Mouse (Mus musculus): ENCODE measurements around the gene Lgals4.
"Not testable (repeated sequence)": the region's sequence is repeated elsewhere in the genome, so short reads cannot be mapped to it uniquely, and the experiment has no call there.

The Lgals4 gene

DNA sequence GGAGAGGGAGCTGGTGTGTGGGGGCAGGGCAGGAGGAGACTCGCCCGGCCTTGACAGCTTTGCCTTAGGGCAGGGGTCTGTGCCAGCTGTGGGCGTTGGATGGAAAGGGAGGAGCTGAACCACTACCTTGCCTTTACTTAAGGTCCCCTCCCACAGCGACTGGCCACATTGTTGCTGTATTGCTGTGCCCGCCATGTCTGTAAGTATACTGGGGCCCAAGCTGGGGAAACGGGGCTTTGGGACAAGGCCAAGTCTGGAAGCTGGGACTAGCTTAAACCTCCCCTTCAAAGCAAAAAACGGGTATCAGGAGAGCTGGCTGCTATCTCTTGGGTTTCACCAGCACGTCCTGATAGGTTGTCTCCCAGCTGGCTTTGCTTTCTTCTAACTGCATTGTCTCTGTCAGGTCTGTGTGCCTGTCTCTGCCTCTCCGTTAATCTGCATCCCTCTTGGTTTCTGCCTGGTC is 30.7 kb downstream of the Lgals4 start:
- in situ Hi-C loops (cut with MboI, MseI), result no loop called here

DNA sequence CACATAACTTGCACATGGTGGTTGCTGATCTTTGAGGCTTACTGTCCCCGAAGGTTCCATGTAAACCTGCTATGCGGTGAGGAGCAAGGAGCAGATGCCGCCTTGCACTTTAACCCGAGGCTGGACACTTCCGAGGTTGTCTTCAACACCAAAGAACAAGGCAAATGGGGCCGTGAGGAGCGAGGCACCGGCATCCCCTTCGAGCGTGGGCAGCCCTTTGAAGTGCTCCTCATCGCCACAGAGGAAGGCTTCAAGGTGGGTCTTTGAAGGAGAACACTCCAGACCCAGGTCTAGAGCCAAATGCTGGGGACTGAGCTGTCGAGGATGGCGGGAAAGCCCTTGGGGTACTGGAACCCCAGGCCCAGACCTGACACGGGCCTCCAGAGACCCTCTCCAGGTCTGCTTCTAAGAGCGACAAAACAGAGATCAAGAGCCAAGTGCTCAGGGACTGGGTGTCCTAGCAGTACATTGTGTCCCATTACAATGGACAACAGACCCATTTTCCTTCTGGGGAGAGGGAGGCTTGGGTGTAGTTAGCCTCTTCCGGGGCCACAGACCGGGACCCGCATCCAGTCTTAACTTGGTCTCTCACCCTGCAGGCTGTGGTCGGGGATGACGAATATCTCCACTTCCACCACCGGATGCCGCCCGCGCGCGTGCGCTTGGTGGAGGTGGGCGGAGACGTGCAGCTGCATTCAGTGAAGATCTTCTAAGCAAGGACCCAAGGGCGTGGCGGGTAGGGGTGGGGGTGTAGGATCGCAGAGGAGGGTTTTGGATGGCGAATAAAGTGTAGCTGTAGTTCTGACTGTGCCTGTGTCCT is 32.0 kb downstream of the Lgals4 start:
- in situ Hi-C loops (cut with MboI, MseI), result loop anchor here (5.0 kb wide), 2 partner anchors 43 to 73 kb away; no protein-coding TSS in a partner anchor

DNA sequence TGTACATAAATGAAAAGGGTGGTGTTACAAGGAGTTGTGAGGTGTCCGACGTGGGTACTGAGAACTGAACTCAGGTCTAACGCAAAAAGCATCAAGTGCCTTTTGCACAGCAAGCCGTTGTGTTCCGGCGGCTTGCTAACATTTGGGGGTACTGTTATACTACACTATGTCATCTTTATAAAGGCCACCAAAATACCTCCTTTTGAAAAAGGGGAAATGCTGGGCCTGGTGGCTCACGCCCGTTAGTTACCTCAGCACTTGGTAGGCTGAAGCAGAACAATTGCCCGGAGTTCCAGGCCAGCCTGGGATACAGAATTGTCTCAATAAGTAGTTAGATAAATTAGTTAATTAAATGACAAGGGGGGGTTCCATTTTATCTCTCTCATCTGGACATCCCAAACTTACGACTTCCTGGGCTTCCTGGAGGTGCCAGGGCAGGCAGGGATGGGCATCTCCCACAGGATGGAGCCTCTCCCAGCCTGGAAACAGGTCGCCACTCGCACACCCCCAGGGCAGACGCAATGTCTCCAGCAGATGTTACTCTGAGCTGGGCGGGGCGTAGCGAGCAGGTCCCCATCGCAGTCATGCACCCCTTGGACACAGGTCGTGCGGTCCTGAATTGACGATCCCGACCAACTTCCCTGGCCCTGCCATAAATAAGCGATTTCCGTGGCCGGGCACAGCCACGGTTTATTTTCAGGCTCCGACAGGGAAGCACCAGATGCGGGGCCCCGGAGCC is 33.3 kb downstream of the Lgals4 start:
- in situ Hi-C loops (cut with MboI, MseI), result loop anchor here (5.0 kb wide), 2 partner anchors 45 to 75 kb away; no protein-coding TSS in a partner anchor

DNA sequence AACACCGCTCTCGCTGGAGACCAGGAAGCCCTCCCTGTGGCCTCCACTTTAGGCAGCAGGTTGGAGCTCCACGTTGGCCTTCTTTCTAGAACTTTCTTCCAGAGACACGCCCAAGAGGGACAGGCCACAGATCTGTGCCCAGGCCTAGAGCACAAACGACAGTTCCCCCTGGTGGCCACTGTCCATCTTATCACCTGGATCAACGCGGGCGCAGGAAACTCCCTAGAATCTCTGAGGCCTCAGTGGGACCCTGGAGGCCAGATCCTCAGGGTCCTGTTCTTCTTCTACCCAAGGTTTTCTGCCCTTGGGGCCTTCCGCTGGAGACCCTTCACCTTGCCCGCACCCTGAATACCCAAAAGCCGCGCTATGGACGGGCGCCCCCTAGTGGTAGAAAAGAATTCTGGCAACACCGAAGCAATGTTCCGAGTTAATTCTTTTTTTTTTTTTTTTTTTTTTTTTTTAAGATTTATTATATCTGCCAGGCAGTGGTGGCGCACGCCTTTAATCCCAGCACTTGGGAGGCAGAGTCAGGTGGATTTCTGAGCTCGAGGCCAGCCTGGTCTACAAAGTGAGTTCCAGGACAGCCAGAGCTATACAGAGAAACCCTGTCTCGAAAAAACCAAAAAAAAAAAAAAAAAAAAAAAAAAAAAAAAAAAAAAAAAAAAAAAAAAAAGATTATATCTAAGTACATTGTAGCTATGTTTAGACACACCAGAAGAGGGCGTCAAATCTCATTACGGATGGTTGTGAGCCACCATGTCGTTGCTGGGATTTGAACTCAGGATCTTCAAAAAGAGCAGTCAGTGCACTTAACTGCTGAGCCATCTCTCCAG is 34.1 kb downstream of the Lgals4 start:
- in situ Hi-C loops (cut with MboI, MseI), result loop anchor here (5.0 kb wide), 2 partner anchors 45 to 75 kb away; no protein-coding TSS in a partner anchor

DNA sequence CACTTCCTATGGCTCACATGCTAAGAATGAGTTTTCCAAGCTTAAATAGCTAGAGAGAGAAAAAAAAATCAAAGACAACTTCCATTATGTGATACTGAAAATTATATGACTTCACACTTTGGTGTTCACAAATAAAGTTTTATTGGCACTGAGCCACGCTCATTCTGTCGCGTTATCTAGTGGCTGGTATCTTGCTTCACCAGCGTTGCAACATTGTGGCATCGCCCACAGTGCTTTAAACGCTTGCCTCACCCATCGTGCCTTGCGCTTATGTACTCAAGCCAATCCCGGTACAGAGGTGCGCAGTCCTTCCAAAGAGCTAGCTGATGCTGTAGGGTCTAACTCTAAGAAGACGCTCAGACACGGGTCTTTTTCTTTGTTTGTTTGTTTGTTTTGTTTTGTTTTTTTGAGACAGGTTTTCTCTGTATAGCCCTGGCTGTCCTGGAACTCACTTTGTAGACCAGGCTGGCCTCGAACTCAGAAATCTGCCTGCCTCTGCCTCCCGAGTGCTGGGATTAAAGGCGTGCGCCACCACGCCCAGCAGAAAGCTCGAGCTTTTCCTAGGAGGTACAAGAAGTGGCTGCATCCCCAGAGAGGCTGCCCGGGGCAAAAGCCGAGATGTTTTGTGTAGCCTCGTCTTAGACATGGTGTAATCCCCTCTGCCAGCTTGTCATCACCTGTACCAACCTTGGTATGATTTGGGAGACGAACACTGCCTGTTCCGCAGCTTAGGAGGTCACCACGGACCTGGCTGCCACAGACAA is 37.4 kb downstream of the Lgals4 start:
- in situ Hi-C loops (cut with MboI, MseI), result no loop called here

DNA sequence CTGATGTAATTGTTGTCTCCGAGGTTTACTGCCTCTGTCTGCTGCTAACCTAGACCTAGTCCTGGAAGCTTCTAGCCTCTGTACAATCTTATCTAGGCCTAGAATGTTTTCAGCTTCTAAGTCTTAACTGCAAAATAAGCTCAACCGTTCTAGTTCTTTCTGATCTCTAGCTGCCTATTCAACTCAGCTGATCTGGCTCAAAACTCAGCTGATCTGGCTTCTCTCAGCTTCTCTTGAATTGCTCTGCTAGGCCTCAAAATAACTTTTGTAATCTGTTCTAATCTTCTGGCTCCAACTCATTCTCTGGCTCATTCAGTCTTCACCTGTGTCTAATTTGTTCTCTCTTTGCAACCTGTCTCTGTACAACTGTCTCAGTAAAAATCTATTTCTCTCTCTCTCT is 40.9 kb downstream of the Lgals4 start:
- in situ Hi-C loops (cut with MboI, MseI), result no loop called here

DNA sequence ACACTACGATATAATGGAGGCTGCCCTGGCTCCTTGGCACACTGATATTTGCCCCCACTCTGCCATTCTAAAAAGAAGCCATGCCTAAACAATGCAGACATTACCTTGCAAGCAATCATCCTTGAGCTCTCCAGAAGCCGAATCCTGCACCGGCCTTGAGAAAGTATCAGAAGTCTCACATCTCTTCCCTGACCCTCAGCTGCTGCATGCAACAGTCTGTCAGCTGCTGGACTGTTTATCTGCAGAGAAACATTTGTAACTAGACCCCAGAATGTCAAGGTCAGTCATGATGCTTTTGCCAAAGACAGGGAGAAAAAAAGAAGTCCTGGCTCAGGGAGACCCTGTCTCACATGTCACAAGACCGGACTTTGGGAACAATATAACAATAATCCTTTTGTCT is 42.4 kb downstream of the Lgals4 start:
- in situ Hi-C loops (cut with MboI, MseI), result loop anchor here (5.0 kb wide), 1 partner anchor 104 kb away; no protein-coding TSS in a partner anchor

DNA sequence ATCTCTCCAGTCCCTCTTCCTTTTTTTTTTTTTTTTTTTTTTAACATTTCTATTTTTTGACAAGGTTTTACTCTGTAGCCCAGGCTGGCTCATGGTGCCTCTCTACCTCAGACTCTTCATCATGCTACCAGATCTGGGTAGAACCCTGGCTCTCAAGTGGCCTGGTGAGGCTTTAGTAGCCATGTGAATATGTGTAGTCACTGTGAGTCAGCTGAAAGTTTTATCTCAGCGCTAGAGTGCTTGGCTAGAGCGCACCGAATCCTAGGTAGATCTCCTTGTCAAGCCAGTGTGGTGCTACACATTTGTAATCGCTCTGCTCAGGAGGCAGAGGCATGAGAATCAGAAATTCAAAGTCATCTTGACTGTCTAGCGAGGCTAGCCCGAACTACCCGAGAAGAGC is 43.5 kb downstream of the Lgals4 start:
- in situ Hi-C loops (cut with MboI, MseI), result loop anchor here (5.0 kb wide), 1 partner anchor 105 kb away; no protein-coding TSS in a partner anchor

DNA sequence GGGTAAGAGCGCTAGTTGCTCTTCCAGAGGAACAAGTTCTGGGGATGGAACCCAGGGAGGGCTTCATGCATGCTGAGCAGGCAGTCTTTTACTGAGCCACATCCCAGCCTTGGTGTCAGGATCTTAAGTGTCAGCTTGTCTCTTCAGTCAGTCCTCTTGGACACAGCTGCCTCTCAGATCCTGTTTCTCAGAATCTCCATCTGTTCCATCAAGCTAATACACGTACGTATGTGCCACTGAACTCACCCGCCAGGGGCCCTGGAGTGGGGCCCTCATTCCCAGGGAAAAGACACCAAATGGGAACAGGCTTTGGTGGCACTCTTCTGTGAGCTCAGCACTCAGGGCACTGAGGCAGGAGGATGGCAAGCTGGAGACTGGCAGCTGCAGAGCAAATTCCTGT is 44.2 kb downstream of the Lgals4 start:
- in situ Hi-C loops (cut with MboI, MseI), result loop anchor here (5.0 kb wide), 1 partner anchor 106 kb away; no protein-coding TSS in a partner anchor

DNA sequence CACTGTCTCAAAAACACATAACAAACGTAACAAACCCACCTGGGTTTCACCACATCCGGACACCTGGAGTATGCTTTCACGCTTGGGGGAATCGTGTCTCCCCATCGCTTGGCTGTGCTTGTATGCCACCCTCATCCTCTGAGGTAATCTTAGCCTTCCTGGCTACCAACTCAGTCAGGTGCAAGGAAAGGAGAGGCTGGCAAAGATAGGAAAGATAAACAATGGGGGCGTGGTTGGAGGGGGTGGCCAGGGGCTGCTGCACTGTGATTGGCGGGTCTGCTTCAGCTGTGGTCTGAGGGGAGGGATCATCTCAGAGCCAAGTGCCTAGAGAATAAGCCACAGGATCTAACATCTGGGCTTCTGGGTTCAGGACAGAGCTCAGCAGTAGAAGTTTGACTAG is 46.0 kb downstream of the Lgals4 start:
- in situ Hi-C loops (cut with MboI, MseI), result loop anchor here (5.0 kb wide), 1 partner anchor 107 kb away; no protein-coding TSS in a partner anchor

DNA sequence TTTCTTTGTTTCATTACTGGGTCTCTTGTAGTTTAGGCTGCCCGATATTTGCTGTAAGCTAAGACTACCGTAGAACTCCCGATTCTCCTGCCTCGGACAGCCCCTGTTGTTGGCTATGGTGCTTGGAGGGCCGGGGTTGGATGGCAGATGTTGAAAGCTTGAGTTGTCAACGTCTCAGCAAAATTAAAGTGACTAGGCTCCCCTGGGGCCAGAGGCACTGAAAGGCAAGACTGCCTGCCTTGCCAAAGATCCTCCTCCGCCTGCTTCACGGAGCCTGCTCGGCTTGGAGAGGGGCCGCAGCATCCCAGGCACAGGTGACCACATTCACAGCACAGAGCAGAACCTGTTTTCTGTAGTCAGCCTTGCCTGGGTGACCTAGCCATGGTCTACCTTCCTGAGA is 46.9 kb downstream of the Lgals4 start:
- in situ Hi-C loops (cut with MboI, MseI), result no loop called here

DNA sequence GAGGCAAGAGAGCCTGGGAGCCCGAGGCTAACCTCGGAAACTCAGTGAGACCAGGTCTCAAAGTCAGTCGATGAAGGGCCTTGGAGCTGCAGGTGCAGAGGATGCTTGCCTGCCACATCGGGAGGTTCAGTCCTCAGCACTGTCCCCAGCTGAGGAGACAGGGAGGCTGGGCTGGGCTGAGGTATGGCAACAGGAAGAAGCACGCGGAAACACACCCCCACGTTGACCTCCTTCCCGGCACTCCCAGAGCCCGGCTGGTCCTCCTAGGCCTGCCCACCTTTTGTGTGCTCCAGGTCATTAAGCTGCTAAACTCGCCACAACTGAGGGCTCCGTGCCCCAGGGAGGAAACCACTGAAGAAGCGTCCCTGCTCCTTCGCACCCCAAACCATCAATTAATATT is 47.5 kb downstream of the Lgals4 start, which contains the start of gene Capn12:
TSS of gene Capn12 (plus strand) at position 224 of the 400 bp plus-strand sequence.
- in situ Hi-C loops (cut with MboI, MseI), result no loop called here

DNA sequence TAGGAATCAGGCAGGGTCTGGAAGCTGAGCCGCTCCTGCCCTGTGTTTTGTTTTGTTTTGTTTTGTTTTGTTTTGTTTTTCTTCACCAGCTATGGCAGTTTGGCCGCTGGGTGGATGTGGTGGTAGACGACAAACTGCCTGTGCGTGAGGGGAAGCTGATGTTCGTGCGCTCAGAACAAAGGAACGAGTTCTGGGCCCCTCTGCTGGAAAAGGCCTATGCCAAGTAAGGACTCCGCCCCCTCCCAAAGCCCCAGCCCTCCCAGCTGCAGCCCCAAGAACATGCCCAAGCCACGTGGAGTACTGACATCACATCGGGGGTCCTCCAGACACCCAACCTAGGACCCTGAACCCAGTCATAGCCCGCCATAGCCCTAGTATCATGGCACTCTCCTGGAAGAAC is 49.4 kb downstream of the Lgals4 start:
- in situ Hi-C loops (cut with MboI, MseI), result no loop called here

DNA sequence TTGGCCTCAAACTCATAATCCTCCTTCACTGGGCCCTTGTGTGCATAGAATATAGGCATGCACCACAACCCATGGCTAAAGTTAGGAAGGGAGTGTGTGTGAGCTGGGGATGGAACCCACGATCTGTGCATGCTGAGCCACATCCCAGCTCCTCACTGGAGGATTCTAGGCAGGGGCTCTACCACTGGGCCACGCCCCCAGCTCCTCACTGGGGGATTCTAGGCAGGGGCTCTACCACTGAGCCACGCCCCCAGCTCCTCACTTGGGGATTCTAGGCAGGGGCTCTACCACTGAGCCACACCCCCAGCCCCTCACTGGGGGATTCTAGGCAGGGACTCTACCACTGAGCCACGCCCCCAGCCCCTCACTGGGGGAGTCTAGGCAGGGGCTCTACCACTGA is 50.0 kb downstream of the Lgals4 start:
- in situ Hi-C loops (cut with MboI, MseI), result not testable (repeated sequence)

DNA sequence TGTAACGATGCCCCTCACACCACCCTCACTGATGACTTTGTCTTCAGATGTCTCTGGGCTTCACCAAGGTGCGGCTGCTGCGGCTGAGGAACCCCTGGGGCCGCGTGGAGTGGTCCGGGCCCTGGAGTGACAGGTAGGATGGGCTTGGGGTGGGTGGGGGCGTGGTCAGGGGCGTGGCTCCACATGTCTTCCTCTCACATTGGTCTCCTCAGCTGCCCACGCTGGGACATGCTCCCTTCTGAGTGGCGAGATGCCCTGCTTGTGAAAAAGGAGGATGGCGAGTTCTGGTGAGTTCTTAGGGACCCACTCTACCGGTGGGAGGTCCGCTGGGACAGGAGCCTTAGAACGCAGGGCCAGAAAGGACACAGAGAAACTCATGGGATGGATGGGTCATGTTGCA is 52.8 kb downstream of the Lgals4 start:
- in situ Hi-C loops (cut with MboI, MseI), result no loop called here

DNA sequence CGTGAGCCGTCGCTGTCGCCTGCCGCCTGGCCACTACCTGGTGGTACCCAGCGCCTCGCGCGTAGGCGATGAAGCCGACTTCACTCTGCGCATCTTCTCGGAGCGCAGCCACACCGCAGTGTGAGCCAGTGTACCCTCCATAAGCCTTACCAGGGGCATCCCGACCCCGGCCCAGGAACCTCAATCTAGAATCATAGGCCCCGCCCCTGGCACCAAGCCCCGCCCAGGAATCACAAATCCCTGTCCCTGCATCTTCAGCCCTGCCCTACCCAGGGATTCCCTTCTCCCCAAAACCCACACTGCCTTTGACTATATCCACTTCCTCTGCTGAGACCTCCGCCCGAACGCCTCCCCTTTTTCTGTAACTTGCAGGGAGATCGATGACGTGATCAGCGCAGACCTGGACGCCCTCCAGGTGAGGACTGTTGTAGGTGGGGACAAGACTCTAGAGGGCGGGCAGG is 55.1 kb downstream of the Lgals4 start:
- in situ Hi-C loops (cut with MboI, MseI), result no loop called here
